Mouse (Mus musculus): ENCODE measurements around the gene Ambp.

The Ambp gene

DNA sequence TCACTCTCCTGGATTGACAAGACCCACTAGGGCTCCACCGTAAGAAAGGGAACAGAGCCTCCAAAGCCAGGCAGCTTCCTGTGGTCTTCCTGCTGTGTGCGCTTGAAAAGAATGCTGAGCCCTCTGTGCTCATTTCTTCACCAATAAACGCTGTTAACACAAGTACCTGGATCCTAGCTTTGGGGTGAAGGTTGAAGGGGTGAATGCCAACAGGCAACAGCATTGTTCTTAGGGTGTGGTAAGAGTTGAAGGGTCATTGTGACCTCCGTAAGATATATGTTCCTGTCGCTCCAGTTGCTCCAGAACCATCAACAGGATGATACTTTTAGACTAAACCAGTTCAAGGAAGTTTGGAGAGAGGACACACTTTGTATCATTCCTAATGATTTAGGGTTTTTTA, at the start of gene Ambp:
Ambp (minus strand) TSS at position 101 of the 400 bp plus-strand sequence.
- in situ Hi-C loops (cut with MboI; ENCODE audit: low sequenced_read_pairs) = no loop called here

DNA sequence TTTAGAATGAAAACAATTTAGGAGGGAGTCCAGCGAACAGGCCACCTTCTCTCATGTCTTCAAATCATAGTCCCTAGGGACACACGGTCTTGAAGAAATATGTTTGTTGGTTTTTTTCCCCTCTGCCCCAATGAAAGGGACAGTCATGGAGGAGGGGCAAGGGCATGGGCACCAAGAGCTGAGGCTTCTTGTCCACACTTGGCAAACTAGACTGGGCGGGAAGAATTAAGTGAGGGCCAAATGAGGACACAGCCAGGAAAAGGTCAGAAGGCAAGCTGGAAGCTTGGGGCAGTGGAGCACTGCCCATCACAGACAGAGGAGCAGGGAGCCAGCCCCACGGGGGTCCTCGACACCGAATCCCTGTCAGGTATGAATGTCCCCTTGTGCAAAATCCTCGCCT, 49.3 kb upstream of the Ambp start:
- in situ Hi-C loops (cut with MboI; ENCODE audit: low sequenced_read_pairs) = no loop called here

DNA sequence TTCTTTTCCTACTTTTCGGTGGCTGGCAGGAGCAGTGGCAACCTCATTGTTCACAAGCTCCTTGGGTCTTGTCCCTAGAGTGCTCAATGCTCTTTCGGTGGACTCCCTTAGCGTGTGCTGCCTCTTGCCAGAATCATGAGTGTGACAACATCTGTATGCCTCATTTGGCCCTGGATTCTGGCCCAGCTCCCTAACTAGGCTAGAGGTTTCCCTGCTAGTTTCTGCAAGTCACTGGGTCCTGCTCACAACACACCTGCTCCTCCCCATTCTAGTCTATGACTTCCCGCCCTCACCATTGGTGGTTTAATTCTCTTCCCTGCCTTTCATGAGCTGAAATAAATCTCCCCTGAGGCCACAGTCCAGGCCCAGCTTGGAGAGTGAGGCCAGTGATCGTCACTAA, 44.8 kb upstream of the Ambp start:
- in situ Hi-C loops (cut with MboI; ENCODE audit: low sequenced_read_pairs) = no loop called here

DNA sequence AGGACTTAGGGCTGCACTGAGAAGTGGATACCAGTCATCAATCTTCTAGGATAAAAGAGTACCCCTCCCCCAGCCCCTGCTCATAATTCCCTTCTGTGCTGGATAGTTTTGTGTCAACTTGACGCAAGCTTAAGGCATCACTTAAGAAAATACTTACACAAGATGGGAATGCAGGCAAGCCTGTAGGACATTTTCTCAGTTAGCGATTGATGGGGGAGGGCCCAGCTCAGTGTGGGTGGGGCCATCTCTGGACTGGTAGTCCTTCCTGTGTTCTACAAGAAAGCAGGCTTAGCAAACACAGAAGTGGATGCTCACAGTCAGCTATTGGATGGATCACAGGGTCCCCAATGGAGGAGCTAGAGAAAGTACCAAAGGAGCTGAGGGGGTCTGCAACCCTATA, 39.8 kb upstream of the Ambp start:
- in situ Hi-C loops (cut with MboI; ENCODE audit: low sequenced_read_pairs) = no loop called here

DNA sequence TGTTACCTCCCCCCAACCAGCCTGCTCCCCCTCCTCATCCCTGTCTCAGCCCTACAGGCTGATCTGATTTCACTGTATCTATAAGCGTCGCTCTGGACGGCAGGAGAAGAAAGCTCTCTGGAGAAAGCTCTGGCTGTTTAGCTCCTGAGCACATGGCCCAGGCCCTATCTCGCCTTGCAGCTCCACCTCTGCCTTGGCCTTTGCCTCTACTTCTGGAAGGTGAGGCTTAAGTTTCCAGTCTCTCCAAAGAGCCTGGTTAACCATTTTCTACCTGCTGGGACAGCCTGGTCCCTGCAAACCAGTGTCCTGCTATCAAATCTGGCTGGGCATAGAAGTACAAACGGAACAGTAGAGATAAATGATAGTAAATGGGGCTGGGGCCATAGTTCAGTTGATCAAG, 37.0 kb upstream of the Ambp start:
- in situ Hi-C loops (cut with MboI; ENCODE audit: low sequenced_read_pairs) = no loop called here

DNA sequence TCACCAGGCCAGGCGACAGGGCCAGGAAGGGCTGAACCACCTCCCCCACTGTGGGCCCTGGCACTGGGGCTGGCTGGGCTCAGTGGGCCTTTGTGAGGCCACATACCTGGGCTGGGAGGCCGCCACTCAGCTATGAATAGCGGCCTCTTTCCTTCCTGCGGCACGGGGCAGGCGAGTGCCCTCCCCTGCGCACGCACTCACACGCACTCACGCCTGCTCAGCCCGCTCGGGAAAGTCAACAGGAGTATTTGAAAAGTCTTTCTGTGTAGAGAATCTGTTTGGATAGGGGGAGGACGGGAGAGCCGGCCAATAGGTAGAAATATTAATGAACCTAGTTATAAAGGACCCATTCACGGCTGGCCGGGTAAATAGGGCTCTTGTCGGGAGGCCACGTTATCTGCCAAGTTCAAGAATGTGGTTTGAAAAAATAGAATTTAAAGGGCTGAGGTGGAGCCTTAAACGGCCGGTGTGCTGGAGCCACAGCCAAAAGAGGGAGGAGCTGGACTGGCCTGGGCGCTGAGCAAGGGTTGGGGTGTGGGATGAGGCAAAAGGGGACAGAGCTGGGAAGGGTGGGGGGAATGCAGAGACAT, 31.8 kb upstream of the Ambp start:
- in situ Hi-C loops (cut with MboI; ENCODE audit: low sequenced_read_pairs) = loop anchor here (10.0 kb wide), 1 partner anchor 118 kb away; no protein-coding TSS in a partner anchor

DNA sequence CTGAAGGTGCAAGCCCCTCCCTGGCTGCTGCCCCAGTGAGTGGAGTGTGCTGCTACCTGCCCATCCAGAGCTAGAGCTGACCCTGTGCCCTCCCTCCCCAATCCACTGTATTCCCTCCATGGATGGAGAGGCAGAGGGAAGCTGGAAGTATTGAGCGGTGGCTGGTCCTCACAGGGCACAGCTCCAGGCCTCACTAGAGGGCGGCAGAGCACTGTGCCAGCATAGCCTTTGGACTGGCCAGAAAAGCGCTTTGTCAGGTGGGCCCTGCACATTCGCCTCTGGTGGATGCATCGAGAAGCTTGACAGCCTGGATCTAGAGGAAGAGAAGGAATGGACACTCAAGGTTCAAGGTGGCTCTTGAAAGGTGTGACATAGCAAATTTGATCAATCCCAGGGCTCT, 27.0 kb upstream of the Ambp start:
- in situ Hi-C loops (cut with MboI; ENCODE audit: low sequenced_read_pairs) = loop anchor here (10.0 kb wide), 1 partner anchor 123 kb away; no protein-coding TSS in a partner anchor

DNA sequence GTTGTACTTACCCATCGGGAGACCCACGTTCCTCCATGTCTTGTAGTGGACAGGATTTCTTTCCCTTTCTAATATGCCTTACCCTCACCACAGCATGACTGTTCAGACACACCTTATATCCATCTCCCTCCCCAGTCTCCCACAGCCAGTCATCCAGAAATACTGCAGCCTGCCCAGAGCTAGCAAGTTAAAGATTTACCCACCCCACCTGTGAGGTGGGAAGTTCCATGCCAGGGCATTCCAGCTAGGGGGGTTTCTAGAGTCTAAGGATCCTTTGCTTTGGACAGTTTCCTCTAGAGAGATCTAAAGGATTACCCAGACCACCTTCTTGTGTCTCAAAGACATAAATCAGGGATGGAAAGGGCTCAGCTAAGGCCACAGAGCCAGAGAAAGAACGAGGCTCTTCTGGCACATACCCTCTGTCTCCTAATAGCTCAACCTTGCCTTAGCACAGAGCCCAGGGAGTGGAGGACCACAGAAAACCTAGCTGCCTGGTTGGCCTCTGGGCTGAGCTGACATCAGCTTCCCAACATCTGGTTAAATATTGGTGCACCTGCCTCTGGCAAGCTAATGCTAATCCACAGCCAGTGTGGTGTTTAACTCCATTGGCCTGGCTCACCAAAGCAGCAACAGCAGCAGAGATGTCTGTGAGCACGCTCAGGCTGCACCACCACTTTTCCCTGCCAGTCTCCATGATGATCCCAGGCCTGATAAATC, 17.5 kb upstream of the Ambp start, which contains the start of gene Kif12:
Kif12 (minus strand) TSS at position 163 of the 717 bp plus-strand sequence.
- in situ Hi-C loops (cut with MboI; ENCODE audit: low sequenced_read_pairs) = no loop called here

DNA sequence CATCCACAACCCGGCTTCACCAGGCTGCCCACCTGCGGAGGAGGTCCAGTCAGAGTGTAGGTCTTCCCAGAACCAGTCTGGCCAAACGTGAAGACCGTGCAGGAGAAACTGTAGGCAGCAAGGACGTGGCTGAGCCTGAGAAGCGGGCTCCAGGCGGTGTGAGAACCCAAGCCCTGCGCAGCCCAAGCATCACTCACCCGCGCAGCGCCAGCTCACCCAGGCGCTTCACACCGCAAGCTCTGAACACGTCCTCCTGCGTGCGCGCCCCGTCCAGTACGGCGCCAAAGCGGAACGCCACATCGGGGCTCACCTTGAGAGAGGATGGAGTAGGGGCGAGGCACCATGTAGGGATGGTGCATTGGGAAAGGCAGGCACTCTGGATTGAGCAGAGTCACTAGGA, 16.5 kb upstream of the Ambp start:
- in situ Hi-C loops (cut with MboI; ENCODE audit: low sequenced_read_pairs) = no loop called here

DNA sequence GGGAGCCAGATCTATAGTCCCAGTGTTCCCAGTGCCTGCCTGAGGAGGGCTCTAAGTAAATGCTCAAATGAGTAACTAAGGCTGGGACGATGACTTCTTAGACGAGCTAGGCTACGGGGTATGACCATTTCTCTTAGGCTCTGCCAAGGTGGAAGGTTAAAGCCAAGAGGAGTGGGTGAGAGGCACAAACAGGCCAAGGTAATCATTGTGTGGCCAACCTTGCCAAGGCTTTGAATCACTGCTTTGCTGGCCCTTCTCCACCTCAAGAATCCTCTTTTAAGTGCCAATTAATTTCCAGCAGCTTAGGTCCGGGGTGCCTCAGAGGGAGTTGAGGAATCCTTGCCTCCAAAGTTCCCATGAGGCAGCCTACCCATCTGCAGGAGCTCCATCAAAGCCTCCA, 15.5 kb upstream of the Ambp start:
- in situ Hi-C loops (cut with MboI; ENCODE audit: low sequenced_read_pairs) = no loop called here

DNA sequence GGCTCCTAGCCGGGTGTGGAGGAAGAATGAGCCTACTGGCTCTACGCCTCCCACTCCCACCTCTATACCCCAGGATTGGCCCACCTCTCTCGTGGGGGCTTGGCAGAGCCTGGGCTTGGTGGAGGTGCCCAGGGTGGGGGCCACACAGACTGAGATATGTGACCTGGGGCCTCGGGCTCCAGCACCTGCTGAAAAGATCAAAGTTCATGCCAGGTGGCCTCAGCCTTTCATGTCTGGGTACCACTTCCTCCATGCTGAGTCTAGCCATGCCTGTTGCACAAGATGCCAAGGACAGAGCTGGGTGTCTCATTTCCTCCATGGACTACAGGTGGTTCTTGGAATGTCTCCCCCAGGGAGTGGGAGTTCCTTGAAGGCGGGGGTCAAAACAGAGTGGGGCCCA, 11.7 kb upstream of the Ambp start:
- in situ Hi-C loops (cut with MboI; ENCODE audit: low sequenced_read_pairs) = loop anchor here (10.0 kb wide), 1 partner anchor 148 kb away; no protein-coding TSS in a partner anchor

DNA sequence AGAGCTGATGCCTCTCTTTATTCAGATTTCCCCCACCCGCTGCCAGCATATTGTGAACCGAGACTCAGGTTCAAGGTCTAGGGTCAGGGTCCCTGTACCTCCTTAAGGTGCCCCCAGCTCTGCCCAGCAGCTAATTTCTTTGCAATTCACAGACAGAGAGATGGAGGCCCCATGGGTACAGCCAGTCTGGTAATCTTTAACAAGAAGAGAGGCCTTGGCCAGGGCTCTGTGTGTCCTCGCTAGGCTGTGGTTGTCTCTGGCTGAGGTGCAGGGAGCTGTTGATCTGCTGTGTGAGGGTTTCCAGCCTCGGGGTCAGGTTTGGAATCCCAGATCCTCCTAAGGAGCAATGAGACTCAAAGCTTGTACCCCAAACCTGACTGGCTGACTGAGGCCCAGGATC, 11.0 kb upstream of the Ambp start:
- in situ Hi-C loops (cut with MboI; ENCODE audit: low sequenced_read_pairs) = loop anchor here (10.0 kb wide), 1 partner anchor 149 kb away; no protein-coding TSS in a partner anchor

DNA sequence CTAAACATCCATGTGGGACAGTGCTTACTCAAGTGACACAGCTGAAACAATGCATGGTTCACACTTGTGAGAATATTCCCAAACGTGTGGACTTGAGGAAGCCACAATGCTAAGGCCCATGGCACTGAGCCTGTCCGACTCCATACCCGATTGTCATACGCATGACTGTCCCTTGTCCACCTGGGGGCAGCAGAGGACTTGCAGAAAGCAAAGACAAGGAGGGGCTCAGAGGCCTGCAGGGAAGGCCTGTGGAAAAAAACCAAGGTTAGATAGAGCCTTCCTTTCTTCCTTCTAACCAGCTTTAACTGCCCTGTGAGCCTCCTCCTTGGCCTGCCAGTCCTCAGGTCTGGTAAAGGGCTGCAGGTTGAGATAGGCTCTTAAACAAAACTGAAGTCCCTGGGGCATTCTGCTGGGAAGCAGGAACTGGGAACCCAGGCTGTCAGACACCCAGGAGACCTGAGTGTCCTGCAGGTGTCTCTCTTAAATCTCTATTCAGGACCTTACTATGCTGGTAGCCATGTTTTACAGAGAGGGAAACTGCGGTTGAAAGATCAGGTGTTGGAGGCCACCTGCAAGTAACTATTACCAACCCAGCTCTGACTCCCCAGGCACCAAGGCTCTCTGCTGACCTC, 4.5 kb upstream of the Ambp start:
- in situ Hi-C loops (cut with MboI; ENCODE audit: low sequenced_read_pairs) = no loop called here

DNA sequence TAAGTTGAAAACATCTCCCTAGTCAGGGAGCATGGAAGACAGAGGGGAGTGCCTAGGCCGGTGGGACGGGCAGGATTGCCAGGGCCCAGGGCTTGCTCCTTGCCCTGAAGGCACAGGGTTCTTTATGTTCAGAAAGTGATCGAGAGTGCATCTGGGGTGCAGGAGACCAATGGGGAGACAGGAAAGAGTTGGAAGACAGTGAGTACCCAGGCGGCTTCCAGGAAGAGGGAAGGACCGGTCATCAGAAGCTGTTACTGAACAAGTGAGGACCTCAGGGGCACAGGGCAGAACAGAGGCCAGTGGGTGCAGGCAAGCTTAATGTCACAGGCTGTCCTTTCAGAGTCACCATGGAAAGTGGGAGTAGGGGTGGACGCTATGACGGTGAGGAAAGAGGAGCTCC, 3.6 kb upstream of the Ambp start:
- in situ Hi-C loops (cut with MboI; ENCODE audit: low sequenced_read_pairs) = no loop called here

DNA sequence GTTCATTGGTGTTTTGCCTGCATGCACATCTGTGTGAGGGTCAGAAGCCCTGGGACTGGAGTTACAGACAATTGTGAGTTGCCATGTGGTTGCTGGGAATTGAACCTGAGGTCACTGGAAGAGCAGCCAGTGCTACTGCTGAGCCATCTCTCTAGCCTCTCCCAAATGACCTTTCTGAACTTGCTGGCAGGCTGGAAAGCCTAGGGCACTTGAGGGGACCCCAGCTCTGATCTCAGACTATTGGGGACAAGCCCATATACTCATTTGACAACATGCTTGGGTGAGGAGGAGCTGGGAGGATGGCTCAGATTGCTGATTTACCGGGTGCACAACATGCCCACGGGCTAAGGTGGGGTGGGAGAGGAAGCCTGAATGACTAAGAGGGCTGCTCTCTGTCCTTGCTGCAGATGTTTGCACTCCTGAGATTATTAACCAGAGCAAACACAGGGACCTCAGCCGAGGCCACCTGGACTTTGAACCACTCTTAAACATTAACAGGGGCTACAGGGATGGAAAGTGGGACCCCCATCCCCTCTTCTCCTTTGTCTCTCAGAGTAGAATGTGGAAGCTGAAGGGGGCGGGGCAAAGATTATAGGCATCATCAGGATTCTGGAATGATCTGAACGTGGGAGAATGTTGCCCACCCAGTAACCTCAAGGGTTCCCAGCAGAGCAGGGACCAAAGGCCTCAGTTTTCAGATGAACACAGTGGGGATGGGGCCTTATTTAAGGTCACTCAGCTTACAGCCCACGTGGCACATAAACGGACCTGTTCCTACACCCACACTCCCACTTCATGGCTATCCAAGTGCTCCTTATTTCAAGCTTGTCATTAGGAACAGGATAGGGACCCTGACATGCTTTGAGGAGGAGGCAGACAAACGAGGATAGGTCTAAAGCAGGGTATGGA, 2.4 kb upstream of the Ambp start:
- in situ Hi-C loops (cut with MboI; ENCODE audit: low sequenced_read_pairs) = no loop called here

DNA sequence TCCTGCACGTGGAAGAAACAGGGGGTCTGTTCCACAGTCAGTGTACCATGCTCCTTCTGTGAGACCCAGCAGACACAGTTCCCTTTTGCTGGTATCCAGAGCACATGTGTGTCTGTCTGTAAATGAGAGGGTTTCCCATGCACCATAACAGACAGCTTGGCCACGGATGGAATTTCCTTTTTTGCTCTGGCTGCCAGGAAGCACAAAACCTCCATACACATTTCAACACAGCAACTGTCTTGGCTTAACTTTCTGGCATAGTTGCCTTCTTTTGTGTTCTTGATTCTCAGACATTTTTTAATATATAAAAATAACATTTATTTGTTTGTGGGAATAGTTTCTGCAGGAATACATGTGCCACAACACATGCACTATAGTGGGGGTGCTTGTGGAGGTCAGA, 997 bp upstream of the Ambp start:
- in situ Hi-C loops (cut with MboI; ENCODE audit: low sequenced_read_pairs) = no loop called here

DNA sequence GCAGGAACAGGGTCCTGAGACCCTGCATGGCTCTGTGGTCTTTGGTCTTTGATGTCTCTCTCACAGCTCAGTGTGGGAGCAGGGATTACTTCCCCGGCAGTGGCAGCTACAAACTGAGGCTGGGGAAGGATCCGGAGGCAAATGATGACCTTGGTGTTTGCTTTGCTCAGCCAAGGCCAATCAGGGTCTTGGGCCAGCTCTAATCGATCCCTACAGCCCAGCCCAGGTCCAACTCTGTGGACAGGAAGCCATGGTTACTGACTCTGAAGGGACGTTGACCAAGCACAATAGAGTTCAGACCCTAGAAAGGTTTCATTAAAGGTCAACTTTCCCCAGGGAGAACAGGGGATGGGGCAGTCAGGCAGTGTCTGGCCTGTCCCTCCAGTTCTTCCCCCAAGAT, 571 bp downstream of the Ambp start:
- in situ Hi-C loops (cut with MboI; ENCODE audit: low sequenced_read_pairs) = no loop called here

DNA sequence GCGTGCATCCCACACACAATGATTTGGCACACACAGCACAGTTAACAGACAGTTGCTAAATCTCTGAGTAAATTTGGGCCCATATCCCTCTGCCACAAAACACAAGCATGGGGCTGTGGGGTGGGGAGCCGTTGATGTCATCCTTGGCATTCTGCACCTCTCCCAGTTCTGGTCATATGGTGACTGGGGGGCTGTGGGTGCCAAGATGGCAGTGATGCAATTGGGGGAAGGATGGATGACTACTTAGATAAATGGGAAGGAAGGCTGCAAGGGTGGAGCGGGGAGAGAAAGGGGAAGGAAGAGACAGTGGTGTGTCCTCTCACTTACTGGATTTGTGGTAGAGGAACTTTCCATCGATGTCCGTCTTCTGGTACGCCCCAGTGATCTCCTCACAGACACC, 3.5 kb downstream of the Ambp start:
- in situ Hi-C loops (cut with MboI; ENCODE audit: low sequenced_read_pairs) = no loop called here

DNA sequence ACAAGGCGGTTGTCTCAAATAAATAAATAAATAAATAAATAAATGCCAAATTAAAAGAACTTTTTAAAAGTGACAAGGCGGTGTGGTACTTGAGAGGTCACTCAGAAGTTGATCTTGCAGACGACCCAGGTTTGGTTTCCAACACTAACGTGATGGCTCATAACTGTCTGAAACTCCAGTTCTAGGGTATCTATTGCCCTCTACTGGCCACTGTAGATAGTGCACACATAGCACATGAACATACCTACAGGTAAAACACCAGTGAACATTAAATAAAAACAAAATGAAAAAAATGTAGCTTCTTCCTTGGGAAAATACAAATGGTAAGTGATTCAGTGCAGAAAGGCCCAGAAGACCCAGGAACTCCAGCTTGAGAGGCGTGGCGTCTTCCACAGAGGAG, 7.3 kb downstream of the Ambp start:
- in situ Hi-C loops (cut with MboI; ENCODE audit: low sequenced_read_pairs) = no loop called here

DNA sequence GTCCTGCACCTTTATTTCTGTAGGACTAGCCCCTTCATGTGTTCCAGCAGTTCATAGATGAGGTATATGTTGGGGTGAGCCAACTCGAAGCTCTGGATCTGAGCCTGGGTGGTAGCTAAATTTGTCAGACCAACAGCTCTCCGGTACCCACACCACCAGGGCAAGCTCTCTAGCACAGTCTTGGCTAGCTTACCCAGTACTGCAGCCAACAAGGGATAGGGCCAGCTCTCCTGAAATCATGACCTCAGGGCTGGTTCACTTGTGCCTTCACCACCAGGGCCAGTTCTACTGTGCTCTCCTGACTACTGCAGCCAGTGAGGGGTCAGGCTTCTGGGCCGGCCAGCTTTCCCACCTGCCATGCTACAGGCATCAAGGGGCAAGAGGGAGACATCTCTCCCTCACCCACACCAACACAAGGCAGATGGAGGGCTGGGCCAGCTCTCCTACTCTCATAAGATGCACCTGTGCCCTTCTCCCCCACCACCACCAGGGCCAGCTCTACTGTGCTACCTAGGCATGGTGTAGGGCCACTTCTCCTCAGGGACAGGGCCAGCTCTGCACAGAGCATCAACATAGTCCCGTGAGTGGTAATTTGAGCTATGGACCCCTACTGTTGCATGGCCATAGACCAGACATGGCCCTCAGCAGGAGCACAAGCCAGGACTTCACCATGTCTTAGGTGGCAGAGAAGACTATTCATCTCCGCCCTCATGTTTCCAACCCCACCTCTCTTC, 24.5 kb downstream of the Ambp start:
- in situ Hi-C loops (cut with MboI; ENCODE audit: low sequenced_read_pairs) = no loop called here

Measured in CH12F3 (cell line).